8 mouse cellular contexts compared by ENCODE assay signal in genomic region chr16:94972080-94972855, GRCm38 (mm10). TPM values are rescaled to one million over a fixed set of nuclear protein-coding genes. Genes with fewer than 3 reads are reported as not detected.
DNase-seq lines count a peak whose midpoint lies in the region; ATAC-seq lines count a peak whose summit lies in the region.

No protein-coding gene starts in this region.

- H3K9me3 ChIP-seq in forebrain, embryonic 10.5 days = no peaks in the 10 kb centered on the region
- no peaks in the 10 kb centered on the region for H3K9me3 ChIP-seq in forebrain, embryonic 15.5 days
- H3K9me3 ChIP-seq in midbrain, embryonic 10.5 days (replicated peaks) = no peaks in the 10 kb centered on the region
- no peaks in the 10 kb centered on the region for H3K9me3 ChIP-seq in midbrain, embryonic 15.5 days

- H3K4me1 ChIP-seq in forebrain, embryonic 10.5 days = no peaks in the 10 kb centered on the region
- H3K4me1 ChIP-seq in forebrain, embryonic 15.5 days = no peaks in the 10 kb centered on the region
- no peaks in the 10 kb centered on the region for H3K4me1 ChIP-seq in midbrain, embryonic 10.5 days
- H3K4me1 ChIP-seq in midbrain, embryonic 15.5 days = peaks cover 5% of the 10 kb centered on the region

- H3K4me3 ChIP-seq in forebrain, embryonic 10.5 days = no peak overlapping the region
- H3K4me3 ChIP-seq in forebrain, embryonic 15.5 days = no peak overlapping the region
- no peak overlapping the region for H3K4me3 ChIP-seq in midbrain, embryonic 10.5 days
- H3K4me3 ChIP-seq in midbrain, embryonic 15.5 days = no peak overlapping the region

- no peak overlapping the region for H3K9ac ChIP-seq in forebrain, embryonic 15.5 days (replicated peaks)
- H3K9ac ChIP-seq in midbrain, embryonic 15.5 days = no peak overlapping the region

- no peak overlapping the region for H3K27ac ChIP-seq in forebrain, embryonic 10.5 days
- no peak overlapping the region for H3K27ac ChIP-seq in forebrain, embryonic 15.5 days (replicated peaks)
- H3K27ac ChIP-seq in midbrain, embryonic 10.5 days (replicated peaks) = no peak overlapping the region
- H3K27ac ChIP-seq in midbrain, embryonic 15.5 days = no peak overlapping the region

- no peak for ATAC-seq in forebrain, embryonic 15.5 days (replicated peaks)
- no peak for ATAC-seq in midbrain, embryonic 15.5 days (replicated peaks)

- H3K4me2 ChIP-seq in forebrain, embryonic 15.5 days (replicated peaks) = no peak overlapping the region
- no peak overlapping the region for H3K4me2 ChIP-seq in midbrain, embryonic 15.5 days

- no peaks in the 10 kb centered on the region for H3K27me3 ChIP-seq in forebrain, embryonic 10.5 days (ENCODE audit: poor library complexity, severe bottlenecking)
- H3K27me3 ChIP-seq in forebrain, embryonic 15.5 days = no peaks in the 10 kb centered on the region
- H3K27me3 ChIP-seq in midbrain, embryonic 10.5 days (ENCODE audit: low read depth, poor library complexity, severe bottlenecking) = no peaks in the 10 kb centered on the region
- H3K27me3 ChIP-seq in midbrain, embryonic 15.5 days (replicated peaks) = no peaks in the 10 kb centered on the region

- DNase-seq in forebrain, embryonic 10.5 days (ENCODE audit: extremely low spot score, low spot score) = peak; percentile 42
- peak; percentile 51 for DNase-seq in midbrain, embryonic 10.5 days (ENCODE audit: low spot score)
- peak; percentile 69 for DNase-seq in embryo, embryonic 9.5 days (ENCODE audit: extremely low spot score)
- peak; percentile 37 for DNase-seq in ovary, postnatal 36 days (ENCODE audit: low spot score)
- DNase-seq in frontal cortex, adult 2 months (ENCODE audit: extremely low spot score in 1 of 2, low spot score in 1 of 2) = no peak
- no peak for DNase-seq in layer of hippocampus, adult 9-10 months (ENCODE audit: low spot score)

- WGBS in forebrain, embryonic 10.5 days = 53% methylated on average over 14 of the region's 14 CpGs
- 44% methylated on average over 14 of the region's 14 CpGs for WGBS in forebrain, embryonic 15.5 days
- WGBS in midbrain, embryonic 10.5 days = 56% methylated on average over 14 of the region's 14 CpGs
- 44% methylated on average over 14 of the region's 14 CpGs for WGBS in midbrain, embryonic 15.5 days

- H3K36me3 ChIP-seq in forebrain, embryonic 10.5 days (replicated peaks) = no peaks in the 10 kb centered on the region
- no peaks in the 10 kb centered on the region for H3K36me3 ChIP-seq in forebrain, embryonic 15.5 days
- H3K36me3 ChIP-seq in midbrain, embryonic 10.5 days = no peaks in the 10 kb centered on the region
- H3K36me3 ChIP-seq in midbrain, embryonic 15.5 days (replicated peaks) = no peaks in the 10 kb centered on the region

RNA-seq across cellular contexts. Expression of gene Kcnj6, which starts 25.2 kb away (rescaled TPM):
- polyA plus RNA-seq in forebrain, embryonic 10.5 days (2016; fragmentation: Nextera tagmentation; extraction: Ambion mirVana) = 0.22 TPM in 1 of 2 replicates, not detected in the other
- polyA plus RNA-seq in forebrain, embryonic 15.5 days (2015; fragmentation: Nextera tagmentation; extraction: Ambion mirVana) = 1.7 and 2.1 TPM in 2 replicates
- 0.04 and 0.09 TPM in 2 replicates for polyA plus RNA-seq in midbrain, embryonic 10.5 days (2016; fragmentation: Nextera tagmentation; extraction: Ambion mirVana)
- 4.4 and 6.8 TPM in 2 replicates for polyA plus RNA-seq in midbrain, embryonic 15.5 days (2015; fragmentation: Nextera tagmentation; extraction: Ambion mirVana)
- polyA plus RNA-seq in frontal cortex, adult 2 months (2012; rRNA removed) = 17.4 and 17.7 TPM in 2 replicates

Comparison
In these comparisons a context has a peak if more than half of its experiments do, and no peak if none do; other contexts are left out.
1. DNase-seq: peak in forebrain, embryonic 10.5 days (single experiment), midbrain, embryonic 10.5 days (single experiment), embryo, embryonic 9.5 days (single experiment) and ovary, postnatal 36 days (single experiment); none in frontal cortex, adult 2 months (0 of 2) and layer of hippocampus, adult 9-10 months (single experiment).